Mouse (Mus musculus) hindbrain, embryonic 16.5 days (tissue): ENCODE measurements at regions not wholly inside any gene's neighbourhood (a gene's known extent, or its start where the extent isn't known, plus 50 kb on each side); places are given as distances from the start of the nearest gene placed in this dataset.
"Not testable (repeated sequence)": the region's sequence is repeated elsewhere in the genome, so short reads cannot be mapped to it uniquely, and the experiment has no call there.

ENCODE experiments used
- ATAC-seq: fragments of 200-750 bp; cut with Nextera tagmentation; 2 replicates; pipeline ENCODE4 v1.8.0; 2017; ENCODE audit warnings: moderate TSS enrichment, moderate library complexity
- H3K27ac ChIP-seq: fragments of 300-500 bp; sonication (generic); 2 replicates; pipeline ENCODE4 v1.5.1; 2014; ENCODE audit warnings: low read depth, mild to moderate bottlenecking, control low read depth, low read length, moderate library complexity
- H3K27me3 ChIP-seq: fragments of 300-500 bp; sonication (generic); replicated peaks from 2 replicates; pipeline ENCODE4 v1.6.1; 2014; ENCODE audit warnings: low read length; ENCODE audit not compliant: control insufficient read depth, insufficient read depth
- H3K36me3 ChIP-seq: fragments of 300-500 bp; sonication (generic); 2 replicates; pipeline ENCODE4 v1.6.1; 2014; ENCODE audit warnings: mild to moderate bottlenecking, low read length, moderate library complexity, mixed read lengths; ENCODE audit not compliant: control insufficient read depth, insufficient read depth
- H3K4me1 ChIP-seq: fragments of 300-500 bp; sonication (generic); 2 replicates; pipeline ENCODE4 v1.6.1; 2014; ENCODE audit warnings: low read depth, low read length; ENCODE audit not compliant: control insufficient read depth, insufficient read depth
- H3K4me2 ChIP-seq: fragments of 300-500 bp; sonication (generic); 2 replicates; pipeline ENCODE4 v1.6.1; 2014; ENCODE audit warnings: mild to moderate bottlenecking, low read length, control low read depth, moderate library complexity
- H3K4me3 ChIP-seq: fragments of 300-500 bp; sonication (generic); 2 replicates; pipeline ENCODE4 v1.5.1; 2014; ENCODE audit warnings: mild to moderate bottlenecking, low read length, control low read depth, moderate library complexity
- H3K9ac ChIP-seq: fragments of 300-500 bp; sonication (generic); 2 replicates; pipeline ENCODE4 v1.6.1; 2014; ENCODE audit warnings: low read depth, mild to moderate bottlenecking, control low read depth, low read length, moderate library complexity
- H3K9me3 ChIP-seq: fragments of 300-500 bp; sonication (generic); 2 replicates; pipeline ENCODE4 v1.6.1; 2014; ENCODE audit warnings: mild to moderate bottlenecking, low read length, moderate library complexity; ENCODE audit not compliant: control insufficient read depth
- whole genome bisulfite sequencing: fragments of 180-500 bp; shearing (Covaris S2); extraction: QIAGEN DNeasy Blood & Tissue Kit; methylation state at CpG from one replicate; pipeline ENCODE4 v1.1.7; 2014; 5-methylcytosine and 5-hydroxymethylcytosine counted together

DNA sequence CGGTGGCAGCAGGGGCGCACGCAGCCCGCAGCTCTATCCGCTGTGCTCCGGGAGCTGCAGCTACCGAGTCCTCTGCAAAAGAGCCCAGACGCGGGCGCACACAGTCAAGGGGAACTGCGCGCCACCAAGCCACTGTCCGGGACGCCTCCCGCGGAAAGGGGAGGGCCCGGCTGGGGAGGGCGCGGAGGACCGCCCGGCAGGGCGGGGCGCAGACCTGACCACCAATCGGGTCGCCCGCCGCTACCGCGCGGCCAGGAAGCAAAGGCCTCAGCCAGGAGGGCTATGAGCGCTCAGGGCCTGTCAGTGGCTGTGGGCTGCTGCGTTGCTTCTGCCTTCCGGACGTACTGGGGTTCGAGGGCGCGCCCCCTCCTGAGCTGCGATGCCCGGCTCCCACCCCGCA is 1034.5 kb downstream of the Gm10330 start:
- Histone ChIP-seq H3K4me2 (peak overlapping the region; percentile 27; the same call in 1 of the 2 replicates), H3K4me3 (peak overlapping the region; percentile 22)
- not testable (repeated sequence) for H3K27me3 ChIP-seq, H3K9ac ChIP-seq, H3K27ac ChIP-seq, ATAC-seq, H3K4me1 ChIP-seq, H3K36me3 ChIP-seq, H3K9me3 ChIP-seq
- 9% methylated on average over 9 of the region's 40 CpGs for WGBS

- peak overlapping the region; percentile 22 for H3K4me3 ChIP-seq
- H3K4me2 ChIP-seq = peak overlapping the region; percentile 27; the same call in 1 of the 2 replicates
- not testable (repeated sequence) for H3K9ac ChIP-seq, H3K36me3 ChIP-seq, H3K27ac ChIP-seq, H3K9me3 ChIP-seq, H3K27me3 ChIP-seq, H3K4me1 ChIP-seq, ATAC-seq
- 18% methylated on average over 23 of the region's 43 CpGs for WGBS
Observed at GRCm38 (mm10) chr12:22745067-22745466, 1035.0 kb downstream of the Gm10330 start.
